Mouse (Mus musculus): ENCODE measurements around the gene Bves.

Bves gene

DNA sequence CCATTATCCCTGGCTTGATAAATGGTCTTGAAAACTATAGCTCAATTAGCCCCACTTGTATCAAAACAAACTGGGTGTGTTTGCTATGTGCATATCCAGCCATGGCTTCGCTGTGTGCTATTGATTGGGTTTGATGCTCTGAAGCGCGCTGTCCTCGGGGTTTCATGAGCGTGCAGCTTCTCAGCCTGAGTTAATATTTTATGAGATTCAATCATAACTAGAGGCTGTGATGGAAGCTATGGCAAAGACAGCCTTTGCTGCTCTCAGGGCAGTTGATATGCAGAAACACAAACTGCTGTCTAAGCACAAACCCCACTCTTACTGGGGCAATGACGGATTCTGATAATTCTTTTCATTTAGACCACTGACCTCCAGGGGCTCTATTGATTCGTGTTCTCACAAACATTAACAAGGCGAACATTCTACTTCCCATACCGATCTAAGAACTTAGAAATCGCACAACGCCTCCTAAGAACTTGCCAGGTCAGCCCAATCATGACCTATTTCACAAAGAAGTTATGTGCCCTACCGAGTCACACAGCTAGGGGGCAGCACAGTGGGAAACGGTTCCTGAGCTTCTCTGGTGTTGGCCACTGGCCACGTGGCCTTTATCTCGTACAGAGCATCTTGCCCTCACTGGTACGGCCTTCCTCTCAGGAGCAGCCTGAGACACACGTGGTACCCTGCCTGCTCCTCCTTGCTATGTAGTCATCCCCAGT is 31.6 kb downstream of the Bves start:
- H3K9me3 ChIP-seq (ENCODE audit: low read length), result no peaks in the 10 kb centered on the region
- no peaks in the 10 kb centered on the region for H3K36me3 ChIP-seq (ENCODE audit: insufficient read depth, low read length)
- H3K4me3 ChIP-seq (replicated peaks; ENCODE audit: low read length), result no peak overlapping the region
- H3K4me1 ChIP-seq (replicated peaks; ENCODE audit: low read depth, low read length), result peaks cover 12% of the 10 kb centered on the region
- no peak for TF ChIP-seq POU5F1 (IDR thresholded peaks at IDR 0.05; ENCODE audit: borderline replicate concordance, low read length)
- peak; percentile 29 for TF ChIP-seq CTCF (conservative IDR thresholded peaks at IDR 0.05; ENCODE audit: low read length)
- peaks cover 5% of the 10 kb centered on the region; the same call in 1 of the 2 replicates for H3K27me3 ChIP-seq (ENCODE audit: insufficient read depth, low read length)

DNA sequence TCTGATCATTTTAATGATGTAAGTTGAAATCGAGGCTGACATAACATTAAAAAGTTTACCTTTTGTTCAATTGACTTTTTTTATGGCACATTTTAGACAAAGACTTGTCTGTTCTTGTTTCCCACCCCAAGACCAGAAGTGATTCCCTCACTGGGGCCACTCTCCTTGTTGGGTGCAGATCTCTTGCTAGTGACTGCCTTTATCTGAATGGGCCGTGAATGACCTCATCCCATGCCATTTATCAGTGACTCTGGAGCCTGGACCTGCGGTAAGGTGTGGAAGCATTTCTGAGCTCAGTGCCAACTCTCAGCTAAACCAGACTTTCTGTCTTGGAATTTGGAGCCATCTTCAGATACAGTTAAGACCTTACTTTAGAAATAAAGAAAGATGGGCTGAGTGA is 34.1 kb downstream of the Bves start:
- Histone ChIP-seq H3K9me3 (ENCODE audit: low read length) (no peaks in the 10 kb centered on the region), H3K4me3 (replicated peaks; ENCODE audit: low read length) (no peak overlapping the region), H3K36me3 (ENCODE audit: insufficient read depth, low read length) (no peaks in the 10 kb centered on the region), H3K27me3 (ENCODE audit: insufficient read depth, low read length) (0 out of 2 replicates have a peak, but pooled peaks cover 2% of the 10 kb centered on the region), H3K4me1 (replicated peaks; ENCODE audit: low read depth, low read length) (peaks cover 12% of the 10 kb centered on the region)
- TF ChIP-seq POU5F1 (IDR thresholded peaks at IDR 0.05; ENCODE audit: borderline replicate concordance, low read length), result no peak
- no peak for TF ChIP-seq CTCF (conservative IDR thresholded peaks at IDR 0.05; ENCODE audit: low read length)
- TF ChIP-seq NANOG (IDR thresholded peaks at IDR 0.05; ENCODE audit: borderline replicate concordance, low read length), result no peak

DNA sequence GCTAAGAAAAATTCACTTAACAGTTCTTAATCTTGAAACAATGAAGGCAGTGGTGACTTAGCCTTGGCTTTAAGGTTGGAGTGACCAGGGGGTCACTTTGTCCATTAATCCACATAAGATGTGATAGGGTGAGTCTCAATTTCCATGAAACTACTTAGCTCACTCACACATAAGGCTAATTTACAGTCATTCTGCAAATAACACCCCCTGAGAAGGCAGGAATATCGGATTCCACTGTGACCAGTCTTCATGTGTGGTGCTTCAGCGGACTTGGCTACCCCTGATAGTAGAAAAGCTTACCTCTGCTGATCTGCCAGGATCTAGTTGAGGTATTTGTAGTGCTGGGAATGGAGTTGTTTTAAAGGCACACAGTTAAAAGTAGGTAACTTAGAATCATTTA is 35.0 kb downstream of the Bves start:
- Histone ChIP-seq H3K36me3 (ENCODE audit: insufficient read depth, low read length) (no peaks in the 10 kb centered on the region), H3K4me1 (replicated peaks; ENCODE audit: low read depth, low read length) (peaks cover 12% of the 10 kb centered on the region), H3K27me3 (ENCODE audit: insufficient read depth, low read length) (0 out of 2 replicates have a peak, but pooled peaks cover 2% of the 10 kb centered on the region), H3K4me3 (replicated peaks; ENCODE audit: low read length) (no peak overlapping the region), H3K9me3 (ENCODE audit: low read length) (no peaks in the 10 kb centered on the region)
- TF ChIP-seq CTCF (conservative IDR thresholded peaks at IDR 0.05; ENCODE audit: low read length) (no peak), NANOG (IDR thresholded peaks at IDR 0.05; ENCODE audit: borderline replicate concordance, low read length) (no peak), POU5F1 (IDR thresholded peaks at IDR 0.05; ENCODE audit: borderline replicate concordance, low read length) (no peak)

DNA sequence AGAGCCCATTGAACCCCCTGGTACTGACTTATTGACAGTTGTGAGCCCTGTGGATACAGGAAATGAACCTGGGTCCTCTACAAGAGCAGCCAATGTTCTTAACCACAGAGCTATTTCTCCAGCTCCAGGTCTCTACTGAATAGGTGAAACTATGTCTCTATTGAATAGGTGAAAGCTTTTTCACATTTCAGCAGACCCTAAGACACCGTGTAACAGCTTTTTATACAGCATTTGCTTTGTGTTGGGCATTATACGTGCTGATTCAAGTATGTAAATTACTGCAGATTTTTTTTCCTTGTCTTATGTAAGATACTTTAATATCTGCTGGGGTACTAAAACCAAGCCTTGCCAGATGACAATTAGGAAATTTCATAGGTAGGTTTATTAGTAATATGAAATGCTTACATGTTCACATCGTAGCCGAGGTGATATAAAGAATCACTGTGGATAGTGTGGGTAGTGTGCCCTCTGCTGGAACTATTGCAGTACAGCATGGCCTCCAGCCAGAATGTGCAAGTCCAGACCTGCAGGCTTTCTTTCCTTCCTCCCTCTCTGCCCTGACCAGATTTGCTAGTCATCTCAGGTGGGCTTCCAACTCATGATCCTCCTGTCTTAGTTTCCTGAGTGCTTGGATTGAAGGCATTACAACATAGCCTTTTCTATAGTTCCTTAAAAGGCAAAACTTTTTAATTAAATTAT is 37.6 kb downstream of the Bves start:
- H3K9me3 ChIP-seq (ENCODE audit: low read length), result no peaks in the 10 kb centered on the region
- H3K27me3 ChIP-seq (ENCODE audit: insufficient read depth, low read length), result no peaks in the 10 kb centered on the region
- H3K36me3 ChIP-seq (ENCODE audit: insufficient read depth, low read length), result no peaks in the 10 kb centered on the region
- TF ChIP-seq NANOG (IDR thresholded peaks at IDR 0.05; ENCODE audit: borderline replicate concordance, low read length), result no peak
- no peak for TF ChIP-seq POU5F1 (IDR thresholded peaks at IDR 0.05; ENCODE audit: borderline replicate concordance, low read length)
- peak; percentile 82 for TF ChIP-seq CTCF (conservative IDR thresholded peaks at IDR 0.05; ENCODE audit: low read length)
- H3K4me1 ChIP-seq (replicated peaks; ENCODE audit: low read depth, low read length), result no peaks in the 10 kb centered on the region; the same call in 1 of the 2 replicates
- no peak overlapping the region for H3K4me3 ChIP-seq (replicated peaks; ENCODE audit: low read length)

DNA sequence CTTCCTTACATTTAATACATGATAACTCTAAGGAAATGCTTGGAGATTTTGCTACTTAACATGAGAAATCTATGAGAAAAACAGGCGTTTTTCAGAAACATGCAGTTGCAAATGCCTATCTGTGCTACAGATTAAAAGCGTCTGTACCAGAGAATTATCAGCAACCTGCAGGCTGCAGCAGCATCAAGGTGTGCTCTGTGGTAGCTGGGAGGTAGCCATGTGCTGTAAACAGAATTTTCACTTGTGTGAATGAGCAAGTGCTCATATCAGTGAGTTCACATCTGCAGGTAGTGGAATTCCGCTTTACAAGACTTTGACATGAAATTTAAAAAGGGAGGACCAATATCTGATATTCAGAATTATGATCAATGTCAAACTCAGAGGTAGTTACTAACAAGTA is 42.7 kb downstream of the Bves start:
- no peak overlapping the region for H3K4me3 ChIP-seq (replicated peaks; ENCODE audit: low read length)
- H3K27me3 ChIP-seq (ENCODE audit: insufficient read depth, low read length), result no peaks in the 10 kb centered on the region
- no peaks in the 10 kb centered on the region for H3K9me3 ChIP-seq (ENCODE audit: low read length)
- H3K36me3 ChIP-seq (ENCODE audit: insufficient read depth, low read length), result peaks cover 5% of the 10 kb centered on the region; the same call in 1 of the 2 replicates
- TF ChIP-seq POU5F1 (IDR thresholded peaks at IDR 0.05; ENCODE audit: borderline replicate concordance, low read length) (no peak), NANOG (IDR thresholded peaks at IDR 0.05; ENCODE audit: borderline replicate concordance, low read length) (no peak), CTCF (conservative IDR thresholded peaks at IDR 0.05; ENCODE audit: low read length) (no peak)
- no peaks in the 10 kb centered on the region for H3K4me1 ChIP-seq (replicated peaks; ENCODE audit: low read depth, low read length)

DNA sequence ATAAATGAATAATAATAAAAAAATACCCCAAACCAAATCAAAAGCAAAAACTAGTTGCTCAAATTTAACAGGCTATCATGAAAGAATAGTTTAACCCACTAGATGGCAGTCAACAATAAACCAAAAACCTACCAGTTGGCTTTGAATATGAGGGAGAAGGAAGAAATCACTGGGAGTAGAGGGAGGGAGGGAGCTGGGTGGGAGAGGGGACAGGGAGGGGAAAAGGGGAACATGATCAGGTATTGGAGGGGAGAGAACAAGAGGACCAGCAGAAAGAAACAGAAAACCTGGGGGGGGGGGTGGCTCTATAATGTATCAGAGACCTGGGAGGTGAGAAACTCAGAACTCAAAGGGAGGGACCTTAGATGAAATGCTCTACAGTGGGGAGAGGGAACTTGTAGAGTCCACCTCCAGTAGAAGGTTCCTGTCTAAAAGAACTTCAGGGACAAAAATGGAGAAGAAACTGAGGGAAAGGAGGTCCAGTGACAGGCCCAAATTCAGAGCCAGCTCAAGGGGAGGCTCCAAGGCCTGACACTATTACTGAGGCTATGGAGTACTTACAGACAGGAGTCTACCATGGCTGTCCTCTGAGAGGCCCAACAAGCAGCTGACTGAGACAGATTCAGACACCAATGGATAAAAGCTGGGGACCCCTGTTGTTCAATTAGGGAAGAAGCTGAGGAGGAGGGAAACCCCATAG is 46.5 kb downstream of the Bves start:
- TF ChIP-seq POU5F1 (IDR thresholded peaks at IDR 0.05; ENCODE audit: borderline replicate concordance, low read length), result no peak
- peak; percentile 12; the same call in 1 of the 2 replicates for TF ChIP-seq CTCF (conservative IDR thresholded peaks at IDR 0.05; ENCODE audit: low read length)
- H3K9me3 ChIP-seq (ENCODE audit: low read length), result no peaks in the 10 kb centered on the region
- H3K27me3 ChIP-seq (ENCODE audit: insufficient read depth, low read length), result no peaks in the 10 kb centered on the region
- H3K4me3 ChIP-seq (replicated peaks; ENCODE audit: low read length), result no peak overlapping the region
- peaks cover 5% of the 10 kb centered on the region; the same call in 1 of the 2 replicates for H3K36me3 ChIP-seq (ENCODE audit: insufficient read depth, low read length)
- H3K4me1 ChIP-seq (replicated peaks; ENCODE audit: low read depth, low read length), result no peaks in the 10 kb centered on the region

DNA sequence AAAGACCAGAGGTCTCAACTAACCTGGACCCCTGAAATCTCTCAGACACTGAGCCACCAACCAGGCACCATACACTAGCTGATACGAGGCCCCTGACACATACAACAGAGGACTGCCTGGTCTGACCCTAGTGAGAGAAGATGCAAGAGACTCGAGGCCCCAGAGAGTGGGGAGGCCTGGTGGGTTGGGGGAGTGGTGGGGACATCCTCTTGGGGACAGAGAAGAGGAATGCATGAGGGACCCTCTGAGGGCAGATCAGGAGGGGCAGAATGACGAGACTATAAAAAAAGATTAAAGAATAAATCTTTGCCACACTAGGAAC is 47.0 kb downstream of the Bves start:
- H3K9me3 ChIP-seq (ENCODE audit: low read length), result no peaks in the 10 kb centered on the region
- H3K4me3 ChIP-seq (replicated peaks; ENCODE audit: low read length), result no peak overlapping the region
- no peak for TF ChIP-seq NANOG (IDR thresholded peaks at IDR 0.05; ENCODE audit: borderline replicate concordance, low read length)
- no peak for TF ChIP-seq POU5F1 (IDR thresholded peaks at IDR 0.05; ENCODE audit: borderline replicate concordance, low read length)
- TF ChIP-seq CTCF (conservative IDR thresholded peaks at IDR 0.05; ENCODE audit: low read length), result no peak
- no peaks in the 10 kb centered on the region for H3K4me1 ChIP-seq (replicated peaks; ENCODE audit: low read depth, low read length)
- no peaks in the 10 kb centered on the region for H3K27me3 ChIP-seq (ENCODE audit: insufficient read depth, low read length)
- H3K36me3 ChIP-seq (ENCODE audit: insufficient read depth, low read length), result peaks cover 5% of the 10 kb centered on the region; the same call in 1 of the 2 replicates

DNA sequence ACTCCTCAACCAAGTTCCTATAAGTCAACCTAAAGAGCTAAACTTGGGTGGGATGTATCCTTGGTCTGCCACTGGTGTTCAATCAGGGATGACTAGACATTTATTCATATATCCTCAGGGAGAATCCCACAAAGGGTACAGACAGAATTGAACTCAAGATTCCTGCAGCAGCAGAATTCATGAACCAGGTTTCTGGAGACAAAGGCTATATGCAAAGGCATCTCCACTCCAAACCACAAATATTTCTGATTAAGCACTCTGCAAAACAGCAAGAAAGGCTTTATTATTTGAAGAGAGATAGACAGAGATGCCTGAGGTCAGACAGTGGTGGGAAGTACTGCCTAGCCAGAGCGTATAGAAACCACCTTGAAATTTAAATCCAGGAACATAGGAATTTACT is 62.6 kb downstream of the Bves start:
- H3K4me1 ChIP-seq (replicated peaks; ENCODE audit: low read depth, low read length), result no peaks in the 10 kb centered on the region
- no peaks in the 10 kb centered on the region for H3K27me3 ChIP-seq (ENCODE audit: insufficient read depth, low read length)
- H3K4me3 ChIP-seq (replicated peaks; ENCODE audit: low read length), result no peak overlapping the region
- H3K36me3 ChIP-seq (ENCODE audit: insufficient read depth, low read length), result no peaks in the 10 kb centered on the region
- H3K9me3 ChIP-seq (ENCODE audit: low read length), result no peaks in the 10 kb centered on the region
- TF ChIP-seq NANOG (IDR thresholded peaks at IDR 0.05; ENCODE audit: borderline replicate concordance, low read length) (no peak), POU5F1 (IDR thresholded peaks at IDR 0.05; ENCODE audit: borderline replicate concordance, low read length) (no peak), CTCF (conservative IDR thresholded peaks at IDR 0.05; ENCODE audit: low read length) (no peak)

All from E14TG2a.4 (cell line).